Mouse (Mus musculus): ENCODE measurements around the gene Gjb1.

DNA sequence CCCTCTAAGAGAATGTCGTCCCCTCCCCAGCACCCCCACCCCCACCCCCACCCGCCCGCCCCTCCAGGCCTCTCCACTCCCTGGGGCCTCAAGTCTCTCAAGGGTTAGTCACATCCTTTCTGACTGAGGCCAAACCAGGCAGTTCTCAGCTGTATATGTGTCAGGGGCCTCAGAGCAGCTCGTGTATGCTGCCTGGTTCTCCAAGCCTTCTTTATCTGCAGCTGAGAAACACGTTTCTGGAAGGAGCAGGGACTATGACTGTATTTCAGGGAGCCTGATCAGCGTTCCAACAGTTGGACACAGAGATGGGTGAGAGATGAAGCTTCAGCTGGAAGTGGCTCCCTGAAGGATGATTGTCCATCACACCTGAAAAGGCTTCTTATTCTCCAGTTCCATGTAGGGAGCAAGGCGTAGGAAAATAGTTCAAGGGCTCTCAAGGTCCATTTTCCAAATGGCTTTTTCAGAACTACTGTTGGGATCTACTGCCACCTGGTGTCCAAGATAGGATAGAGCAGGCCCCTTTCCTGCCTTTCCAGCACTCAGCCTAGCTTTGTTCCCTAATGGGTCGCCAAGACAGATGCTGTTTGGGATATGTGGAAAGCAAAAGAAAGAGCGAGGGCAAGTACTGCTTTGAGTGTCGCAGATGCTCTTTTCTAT is 46.7 kb upstream of the Gjb1 start:
- TF ChIP-seq ETS1 (IDR thresholded peaks at IDR 0.05; ENCODE audit: low read depth, low read length): no peak
- TF ChIP-seq CTCF (IDR thresholded peaks at IDR 0.05 in 2 of 3, conservative IDR thresholded peaks at IDR 0.05 in 1 of 3; ENCODE audit: control insufficient read depth in 1 of 3, insufficient read depth in 1 of 3, low read depth in 2 of 3, low read length in 3 of 3, poor library complexity in 1 of 3, severe bottlenecking in 1 of 3): peak; percentile 59 to 86 (median 69)
- no peak for TF ChIP-seq TAL1 (IDR thresholded peaks at IDR 0.05; ENCODE audit: low read length)
